Mouse (Mus musculus) forebrain, postnatal 0 days (tissue): Measurements from ENCODE around the gene Spns3. TPM values are rescaled to one million over a fixed set of nuclear protein-coding genes. Genes with fewer than 3 reads are reported as not detected.
A peak's percentile ranks its signal among the peaks of the same experiment; 100 is the strongest.

Experiments
- ATAC-seq: fragments of 200-750 bp; cut with Nextera tagmentation; 2 replicates; pipeline ENCODE4 v1.8.0; 2017; ENCODE audit warnings: mild to moderate bottlenecking, moderate library complexity
- DNase-seq: peaks from one replicate; pipeline ENCODE4 v3.0.0-alpha.2; 2015
- H3K27ac ChIP-seq: fragments of 300-500 bp; sonication (generic); 2 replicates; pipeline ENCODE4 v1.5.1; 2014; ENCODE audit warnings: low read depth, mild to moderate bottlenecking, antibody characterized with exemption, low read length, moderate library complexity, mixed read lengths
- H3K27me3 ChIP-seq: fragments of 300-500 bp; sonication (generic); 2 replicates; pipeline ENCODE4 v1.6.1; 2014; ENCODE audit warnings: mild to moderate bottlenecking, low read length, mixed read lengths; ENCODE audit not compliant: insufficient read depth
- H3K36me3 ChIP-seq: fragments of 300-500 bp; sonication (generic); 2 replicates; pipeline ENCODE4 v1.6.1; 2014; ENCODE audit warnings: mild to moderate bottlenecking, moderate library complexity; ENCODE audit not compliant: insufficient read depth
- H3K4me1 ChIP-seq: fragments of 300-500 bp; sonication (generic); 2 replicates; pipeline ENCODE4 v1.6.1; 2014; ENCODE audit warnings: antibody characterized with exemption; ENCODE audit not compliant: insufficient read depth
- H3K4me2 ChIP-seq: fragments of 300-500 bp; sonication (generic); 2 replicates; pipeline ENCODE4 v1.6.1; 2014; ENCODE audit warnings: low read depth, mild to moderate bottlenecking, moderate library complexity
- H3K4me3 ChIP-seq: fragments of 300-500 bp; sonication (generic); 2 replicates; pipeline ENCODE4 v1.5.1; 2014; ENCODE audit warnings: low read depth, low read length, mixed read lengths
- H3K9ac ChIP-seq: fragments of 300-500 bp; sonication (generic); 2 replicates; pipeline ENCODE4 v1.6.1; 2014; ENCODE audit warnings: mild to moderate bottlenecking
- H3K9me3 ChIP-seq: fragments of 300-500 bp; sonication (generic); 2 replicates; pipeline ENCODE4 v1.6.1; 2016; ENCODE audit warnings: low read length
- CTCF ChIP-seq: sonication (generic); IDR thresholded peaks from 2 replicates; pipeline ENCODE4 v1.5.1; 2016; ENCODE audit warnings: antibody characterized with exemption, control low read depth, low read depth
- WGBS: fragments of 180-500 bp; shearing (Covaris S2); extraction: QIAGEN DNeasy Blood & Tissue Kit; methylation state at CpG from one replicate; pipeline ENCODE4 v1.1.7; 2014; 5-methylcytosine and 5-hydroxymethylcytosine counted together
- polyA plus RNA-seq: library from polyadenylated mRNA; unstranded; fragments of >200 nt; fragmentation: Nextera tagmentation; extraction: Ambion mirVana; gene quantifications from 2 replicates; pipeline ENCODE4 v1.2.1, GENCODE M21; 2015
- total RNA-seq: library from RNA; depleted of rRNA; stranded (reverse); fragments of >200 nt; gene quantifications from 2 replicates; pipeline ENCODE4 v1.2.3, GENCODE M21; 2014

Gene Spns3
- total and polyA plus RNA-seq, 2 experiments from 2014 or later = 0.07 TPM; not detected in 1

GRCm38 (mm10) chr11:72531144-72531543 lies 19.2 kb downstream of the Spns3 start:
- Histone ChIP-seq H3K36me3 (no peaks in the 10 kb centered on the region), H3K9me3 (no peaks in the 10 kb centered on the region), H3K4me1 (no peaks in the 10 kb centered on the region), H3K4me3 (no peak overlapping the region), H3K27ac (no peak overlapping the region), H3K4me2 (no peak overlapping the region), H3K27me3 (no peaks in the 10 kb centered on the region), H3K9ac (no peak overlapping the region)
- DNase-seq (no peak), ATAC-seq (no peak)
- WGBS = 86% methylated on average over 5 of the region's 5 CpGs
- TF ChIP-seq CTCF = no peak

DNA sequence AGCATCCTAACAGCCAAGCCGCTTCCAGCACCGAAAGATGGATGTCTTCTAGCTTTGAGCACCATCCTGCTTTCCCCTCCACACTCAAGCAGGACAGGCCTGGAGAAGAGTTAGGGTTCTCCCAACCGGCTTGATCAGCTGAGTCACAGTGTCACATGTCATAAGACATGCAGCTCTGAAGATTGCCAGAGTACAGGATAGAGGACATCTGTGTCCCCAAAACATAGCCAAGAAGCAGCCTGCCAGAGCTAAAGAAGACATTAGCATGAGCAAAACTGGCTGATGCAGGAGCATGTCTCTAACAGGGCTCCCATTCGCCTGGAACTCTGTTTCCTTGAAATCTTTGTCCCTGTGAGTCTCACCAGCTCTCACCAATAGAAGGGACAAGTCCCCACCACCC lies 24.1 kb downstream of the Spns3 start:
- H3K9ac ChIP-seq = no peak overlapping the region
- ATAC-seq = no peak
- WGBS = 76% methylated on average over 4 of the region's 4 CpGs
- H3K36me3 ChIP-seq = no peaks in the 10 kb centered on the region
- DNase-seq = no peak
- no peak overlapping the region for H3K4me2 ChIP-seq
- no peak overlapping the region for H3K4me3 ChIP-seq
- H3K4me1 ChIP-seq = no peaks in the 10 kb centered on the region; the same call in 1 of the 2 replicates
- no peaks in the 10 kb centered on the region for H3K27me3 ChIP-seq
- no peak overlapping the region for H3K27ac ChIP-seq
- H3K9me3 ChIP-seq = no peaks in the 10 kb centered on the region
- TF ChIP-seq CTCF = no peak

DNA sequence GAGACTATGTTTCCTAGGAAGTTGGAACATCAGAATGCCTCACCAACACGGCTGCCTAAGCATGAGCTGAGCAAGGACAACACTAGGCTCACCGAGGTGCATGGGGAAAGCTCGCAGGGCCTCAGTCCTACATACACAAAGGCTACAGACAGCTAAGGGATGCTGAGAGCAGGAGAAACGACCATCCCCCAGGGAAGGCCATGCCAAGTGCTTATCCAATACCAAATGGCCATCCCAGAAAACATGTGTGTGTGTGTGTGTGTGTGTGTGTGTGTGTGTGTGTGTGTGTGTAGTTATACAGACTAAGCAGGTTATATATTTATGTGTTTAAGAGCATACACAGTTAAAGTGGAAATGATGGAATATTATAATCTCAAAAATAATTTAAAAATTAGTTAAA lies 26.6 kb downstream of the Spns3 start:
- ATAC-seq = no peak
- no peak for DNase-seq
- H3K9ac ChIP-seq = no peak overlapping the region

GRCm38 (mm10) chr11:72522616-72523041 lies 27.7 kb downstream of the Spns3 start:
- peak; percentile 47; the same call in 1 of the 2 replicates for ATAC-seq
- DNase-seq = peak; percentile 60
- WGBS = 43% methylated on average over 5 of the region's 5 CpGs

More for the DNA sequence above, 26.6 kb downstream of the Spns3 start:
- TF ChIP-seq CTCF = no peak
- H3K9me3 ChIP-seq = no peaks in the 10 kb centered on the region
- no peaks in the 10 kb centered on the region; the same call in 1 of the 2 replicates for H3K4me1 ChIP-seq
- no peak overlapping the region for H3K27ac ChIP-seq
- 31% methylated on average over 4 of the region's 4 CpGs for WGBS
- H3K27me3 ChIP-seq = no peaks in the 10 kb centered on the region
- H3K4me2 ChIP-seq = no peak overlapping the region
- H3K36me3 ChIP-seq = no peaks in the 10 kb centered on the region
- H3K4me3 ChIP-seq = no peak overlapping the region

GRCm38 (mm10) chr11:72521598-72522541 lies 28.4 kb downstream of the Spns3 start:
- WGBS = 50% methylated on average over 5 of the region's 5 CpGs
- no peaks in the 10 kb centered on the region for H3K27me3 ChIP-seq
- H3K27ac ChIP-seq = no peak overlapping the region
- no peak for TF ChIP-seq CTCF
- ATAC-seq (no peak; the same call in 1 of the 2 replicates), DNase-seq (no peak)
- no peak overlapping the region for H3K4me3 ChIP-seq
- H3K9me3 ChIP-seq = no peaks in the 10 kb centered on the region
- no peaks in the 10 kb centered on the region for H3K36me3 ChIP-seq
- no peak overlapping the region for H3K9ac ChIP-seq
- no peak overlapping the region for H3K4me2 ChIP-seq
- no peaks in the 10 kb centered on the region; the same call in 1 of the 2 replicates for H3K4me1 ChIP-seq

More at GRCm38 (mm10) chr11:72522616-72523041, 27.7 kb downstream of the Spns3 start:
- TF ChIP-seq CTCF = no peak
- Histone ChIP-seq H3K27me3 (no peaks in the 10 kb centered on the region), H3K9me3 (no peaks in the 10 kb centered on the region), H3K4me3 (no peak overlapping the region), H3K36me3 (no peaks in the 10 kb centered on the region), H3K4me1 (no peaks in the 10 kb centered on the region; the same call in 1 of the 2 replicates), H3K27ac (no peak overlapping the region), H3K9ac (no peak overlapping the region), H3K4me2 (no peak overlapping the region)

DNA sequence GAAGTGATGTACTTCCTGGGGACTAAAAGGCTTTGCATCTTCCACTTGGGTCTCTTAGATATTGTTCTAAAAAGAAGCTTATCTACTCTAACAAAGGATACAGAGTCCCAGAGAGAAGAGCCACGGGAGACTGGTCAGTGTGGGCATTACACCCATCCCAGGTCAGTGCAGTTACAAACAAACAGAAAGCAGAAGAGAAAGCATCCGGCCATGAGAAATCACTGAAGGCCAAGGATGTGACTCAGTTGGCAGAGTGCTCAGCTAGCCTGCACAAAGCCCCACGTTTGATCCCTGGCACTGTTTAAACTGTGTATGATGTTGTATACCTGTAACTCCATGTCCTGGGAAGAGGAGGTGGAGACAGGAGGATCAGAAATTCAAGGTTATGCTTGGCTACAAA lies 30.4 kb downstream of the Spns3 start:
- Histone ChIP-seq H3K4me2 (no peak overlapping the region), H3K4me3 (no peak overlapping the region), H3K9me3 (no peaks in the 10 kb centered on the region), H3K36me3 (no peaks in the 10 kb centered on the region), H3K9ac (no peak overlapping the region), H3K4me1 (no peaks in the 10 kb centered on the region; the same call in 1 of the 2 replicates), H3K27me3 (no peaks in the 10 kb centered on the region), H3K27ac (no peak overlapping the region)
- WGBS = 61% methylated on average over 3 of the region's 3 CpGs
- DNase-seq = no peak
- TF ChIP-seq CTCF = no peak
- no peak for ATAC-seq

- ATAC-seq (no peak), DNase-seq (no peak)
- Histone ChIP-seq H3K27me3 (no peaks in the 10 kb centered on the region), H3K9ac (no peak overlapping the region), H3K4me2 (no peak overlapping the region), H3K9me3 (no peaks in the 10 kb centered on the region), H3K4me1 (no peaks in the 10 kb centered on the region; the same call in 1 of the 2 replicates), H3K27ac (no peak overlapping the region), H3K4me3 (no peak overlapping the region), H3K36me3 (no peaks in the 10 kb centered on the region)
- WGBS = 76% methylated on average over 4 of the region's 4 CpGs
- TF ChIP-seq CTCF = no peak
Observed at GRCm38 (mm10) chr11:72519189-72519588, 31.1 kb downstream of the Spns3 start.
